Mouse (Mus musculus): ENCODE measurements around the gene Ssc5d. TPM values are rescaled to one million over a fixed set of nuclear protein-coding genes. Genes with fewer than 3 reads are reported as not detected.

Ssc5d gene
- polyA plus RNA-seq, 2 experiments, result 0.03 to 0.12 TPM

- WGBS (ENCODE audit: insufficient replicate concordance), result 44% methylated on average over 18 of the region's 18 CpGs
Measured at GRCm38 (mm10) chr7:4972321-4973047, 46.9 kb downstream of the Ssc5d start.

GRCm38 (mm10) chr7:4975455-4975854, 49.9 kb downstream of the Ssc5d start:
- Histone ChIP-seq H3K9me3 (ENCODE audit: control insufficient read depth, low read length) (no peaks in the 10 kb centered on the region), H3K27ac (no peak overlapping the region), H3K27me3 (ENCODE audit: control insufficient read depth, insufficient read depth, low read length) (no peaks in the 10 kb centered on the region), H3K36me3 (replicated peaks; ENCODE audit: control insufficient read depth, insufficient read depth, low read depth) (no peaks in the 10 kb centered on the region), H3K4me1 (replicated peaks; ENCODE audit: control insufficient read depth in 2 of 2, insufficient read depth in 2 of 2, low read length in 1 of 2) (no peaks in the 10 kb centered on the region), H3K9ac (replicated peaks) (no peak overlapping the region), H3K4me2 (ENCODE audit: low read depth) (no peak overlapping the region), H3K4me3 (ENCODE audit: insufficient read depth in 1 of 2, low read depth in 2 of 2, low read length in 2 of 2) (no peak overlapping the region)
- DNase-seq (ENCODE audit: low read depth in 3 of 3, low spot score in 3 of 3), result no peak
- TF ChIP-seq EP300 (IDR thresholded peaks at IDR 0.05; ENCODE audit: low read depth) (no peak), CTCF (IDR thresholded peaks at IDR 0.05; ENCODE audit: low read depth) (no peak)
- ATAC-seq (ENCODE audit: insufficient read depth), result no peak
- WGBS (ENCODE audit: insufficient replicate concordance), result 41% methylated on average over 4 of the region's 4 CpGs

More at GRCm38 (mm10) chr7:4972321-4973047, 46.9 kb downstream of the Ssc5d start:
- Histone ChIP-seq H3K36me3 (replicated peaks; ENCODE audit: control insufficient read depth, insufficient read depth, low read depth) (no peaks in the 10 kb centered on the region), H3K27me3 (ENCODE audit: control insufficient read depth, insufficient read depth, low read length) (no peaks in the 10 kb centered on the region), H3K27ac (no peak overlapping the region), H3K4me2 (ENCODE audit: low read depth) (no peak overlapping the region), H3K4me3 (ENCODE audit: insufficient read depth in 1 of 2, low read depth in 2 of 2, low read length in 2 of 2) (no peak overlapping the region), H3K4me1 (replicated peaks; ENCODE audit: control insufficient read depth in 2 of 2, insufficient read depth in 2 of 2, low read length in 1 of 2) (no peaks in the 10 kb centered on the region), H3K9me3 (ENCODE audit: control insufficient read depth, low read length) (no peaks in the 10 kb centered on the region), H3K9ac (replicated peaks) (no peak overlapping the region)
- TF ChIP-seq EP300 (IDR thresholded peaks at IDR 0.05; ENCODE audit: low read depth) (no peak), CTCF (IDR thresholded peaks at IDR 0.05; ENCODE audit: low read depth) (no peak)
- no peak for ATAC-seq (ENCODE audit: insufficient read depth)
- DNase-seq (ENCODE audit: low read depth in 3 of 3, low spot score in 3 of 3), result no peak

DNA sequence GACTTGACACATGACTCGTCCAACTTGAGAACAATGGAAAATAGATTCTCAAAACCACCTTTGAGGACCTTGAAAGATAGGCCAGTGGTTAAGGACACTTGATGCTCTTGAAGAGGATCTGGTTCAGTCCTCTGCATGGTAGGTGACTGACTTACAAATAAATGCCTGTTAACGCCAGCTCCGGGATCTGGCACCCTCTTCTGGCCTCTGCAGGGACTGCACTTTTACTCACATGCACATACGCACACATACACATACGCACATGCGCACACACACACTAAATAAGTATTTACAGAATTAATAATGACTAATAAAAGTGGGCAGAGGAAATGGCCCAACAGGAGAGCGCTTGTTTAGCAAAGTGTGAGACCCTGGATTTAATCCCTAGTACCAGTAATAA, 51.2 kb downstream of the Ssc5d start:
- Histone ChIP-seq H3K4me2 (ENCODE audit: low read depth) (no peak overlapping the region), H3K36me3 (replicated peaks; ENCODE audit: control insufficient read depth, insufficient read depth, low read depth) (no peaks in the 10 kb centered on the region), H3K4me1 (replicated peaks; ENCODE audit: control insufficient read depth in 2 of 2, insufficient read depth in 2 of 2, low read length in 1 of 2) (no peaks in the 10 kb centered on the region), H3K9ac (replicated peaks) (no peak overlapping the region), H3K27ac (no peak overlapping the region), H3K4me3 (ENCODE audit: insufficient read depth in 1 of 2, low read depth in 2 of 2, low read length in 2 of 2) (no peak overlapping the region), H3K9me3 (ENCODE audit: control insufficient read depth, low read length) (no peaks in the 10 kb centered on the region), H3K27me3 (ENCODE audit: control insufficient read depth, insufficient read depth, low read length) (no peaks in the 10 kb centered on the region)
- ATAC-seq (ENCODE audit: insufficient read depth) (no peak), DNase-seq (ENCODE audit: low read depth in 3 of 3, low spot score in 3 of 3) (no peak)
- TF ChIP-seq EP300 (IDR thresholded peaks at IDR 0.05; ENCODE audit: low read depth) (no peak), CTCF (IDR thresholded peaks at IDR 0.05; ENCODE audit: low read depth) (peak; percentile 52)
- WGBS (ENCODE audit: insufficient replicate concordance), result 78% methylated on average over 7 of the region's 7 CpGs

DNA sequence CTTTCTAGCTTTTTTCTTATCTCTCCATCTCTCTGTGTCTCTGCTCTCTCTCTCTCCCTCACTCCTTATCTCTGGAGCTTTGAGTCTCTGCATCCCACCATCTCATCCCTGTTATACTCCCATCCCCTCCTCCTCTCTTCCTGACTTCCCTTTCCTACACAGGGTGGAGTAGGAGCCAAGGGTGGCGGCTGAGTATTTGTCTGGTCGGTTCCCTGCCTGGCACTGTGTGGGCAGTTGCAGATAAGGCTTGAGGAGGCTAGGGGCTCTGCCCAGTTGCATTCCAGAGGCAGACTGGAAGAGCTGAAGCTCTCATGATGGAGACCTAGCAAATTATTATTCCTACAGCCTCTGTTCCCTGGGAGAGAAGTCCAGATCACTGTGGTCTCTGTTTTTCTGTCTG, 62.7 kb downstream of the Ssc5d start:
- Histone ChIP-seq H3K9ac (replicated peaks) (no peak overlapping the region), H3K27ac (no peak overlapping the region), H3K4me3 (ENCODE audit: insufficient read depth in 1 of 2, low read depth in 2 of 2, low read length in 2 of 2) (no peak overlapping the region), H3K36me3 (replicated peaks; ENCODE audit: control insufficient read depth, insufficient read depth, low read depth) (no peaks in the 10 kb centered on the region), H3K4me2 (ENCODE audit: low read depth) (no peak overlapping the region), H3K4me1 (replicated peaks; ENCODE audit: control insufficient read depth in 2 of 2, insufficient read depth in 2 of 2, low read length in 1 of 2) (no peaks in the 10 kb centered on the region), H3K27me3 (ENCODE audit: control insufficient read depth, insufficient read depth, low read length) (peaks cover 1% of the 10 kb centered on the region; the same call in 1 of the 2 replicates), H3K9me3 (ENCODE audit: control insufficient read depth, low read length) (no peaks in the 10 kb centered on the region)
- 21% methylated on average over 2 of the region's 2 CpGs for WGBS (ENCODE audit: insufficient replicate concordance)
- ATAC-seq (ENCODE audit: insufficient read depth), result no peak
- DNase-seq (ENCODE audit: low read depth in 3 of 3, low spot score in 3 of 3), result no peak
- TF ChIP-seq EP300 (IDR thresholded peaks at IDR 0.05; ENCODE audit: low read depth) (no peak), CTCF (IDR thresholded peaks at IDR 0.05; ENCODE audit: low read depth) (no peak)

GRCm38 (mm10) chr7:4993347-4993998, 67.9 kb downstream of the Ssc5d start:
- ATAC-seq (ENCODE audit: insufficient read depth) (no peak), DNase-seq (ENCODE audit: low read depth in 3 of 3, low spot score in 3 of 3) (no peak)
- Histone ChIP-seq H3K4me3 (ENCODE audit: insufficient read depth in 1 of 2, low read depth in 2 of 2, low read length in 2 of 2) (no peak overlapping the region), H3K9ac (replicated peaks) (no peak overlapping the region), H3K9me3 (ENCODE audit: control insufficient read depth, low read length) (no peaks in the 10 kb centered on the region), H3K4me1 (replicated peaks; ENCODE audit: control insufficient read depth in 2 of 2, insufficient read depth in 2 of 2, low read length in 1 of 2) (no peaks in the 10 kb centered on the region), H3K4me2 (ENCODE audit: low read depth) (no peak overlapping the region), H3K27ac (no peak overlapping the region), H3K36me3 (replicated peaks; ENCODE audit: control insufficient read depth, insufficient read depth, low read depth) (no peaks in the 10 kb centered on the region), H3K27me3 (ENCODE audit: control insufficient read depth, insufficient read depth, low read length) (peaks cover 20% of the 10 kb centered on the region)
- 36% methylated on average over 55 of the region's 55 CpGs for WGBS (ENCODE audit: insufficient replicate concordance)
- TF ChIP-seq EP300 (IDR thresholded peaks at IDR 0.05; ENCODE audit: low read depth), result no peak
- TF ChIP-seq CTCF (IDR thresholded peaks at IDR 0.05; ENCODE audit: low read depth), result no peak

All from liver, embryonic 14.5 days (tissue).